Mouse (Mus musculus) monocyte, adult 5-6 weeks (primary cell): ENCODE results near the gene Ptgs1. TPM values are rescaled to one million over a fixed set of nuclear protein-coding genes. Genes with fewer than 3 reads are reported as not detected.
"Not testable (repeated sequence)": the region's sequence is repeated elsewhere in the genome, so short reads cannot be mapped to it uniquely, and the experiment has no call there.

Experiments used
- ATAC-seq: fragments of 153-309, 156-312 bp; replicated peaks from 2 replicates; pipeline ENCODE4 v1.8.0; 2017; ENCODE audit warnings: mild to moderate bottlenecking; ENCODE audit not compliant: low TSS enrichment, insufficient number of reproducible peaks, severe bottlenecking, poor library complexity, low FRiP score
- total RNA-seq: library from RNA; stranded (forward); fragments of 200-1000, 200-491, 200-594 nt; gene quantifications from 3 replicates; pipeline ENCODE4 v1.2.3, GENCODE M21; 2017

Ptgs1 gene
- total RNA-seq = 1.8 to 7.6 TPM (median 4.1 TPM) in 3 replicates

- ATAC-seq = peak; percentile 73
Measured at GRCm38 (mm10) chr2:36230366-36230765, at the start of gene Ptgs1. Gene Ptgs1, plus strand, starts transcription at chr2:36230426.

- ATAC-seq = not testable (repeated sequence)
Measured at GRCm38 (mm10) chr2:36181587-36182368, 48.4 kb upstream of the Ptgs1 start.

DNA sequence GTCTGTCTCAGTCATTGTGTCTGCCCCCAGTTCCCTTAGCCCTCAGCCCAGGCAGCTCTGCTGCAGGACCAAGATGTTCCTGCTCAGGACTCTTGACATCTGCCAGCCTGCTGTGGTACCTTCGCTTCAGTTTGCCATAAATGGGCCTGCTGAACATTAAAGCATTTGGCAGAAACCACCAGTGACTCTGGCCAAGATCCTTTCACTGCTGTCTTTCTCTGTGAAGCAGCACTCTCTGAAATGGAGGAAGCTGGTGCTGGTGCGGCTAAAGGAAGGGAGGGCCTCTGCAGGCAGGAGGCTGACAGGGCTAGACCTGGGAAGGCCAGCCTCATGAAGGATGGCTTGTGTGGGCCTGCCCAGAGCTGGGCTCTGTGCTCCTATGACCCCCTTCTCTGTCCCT lies 46.9 kb upstream of the Ptgs1 start:
- no peak for ATAC-seq

DNA sequence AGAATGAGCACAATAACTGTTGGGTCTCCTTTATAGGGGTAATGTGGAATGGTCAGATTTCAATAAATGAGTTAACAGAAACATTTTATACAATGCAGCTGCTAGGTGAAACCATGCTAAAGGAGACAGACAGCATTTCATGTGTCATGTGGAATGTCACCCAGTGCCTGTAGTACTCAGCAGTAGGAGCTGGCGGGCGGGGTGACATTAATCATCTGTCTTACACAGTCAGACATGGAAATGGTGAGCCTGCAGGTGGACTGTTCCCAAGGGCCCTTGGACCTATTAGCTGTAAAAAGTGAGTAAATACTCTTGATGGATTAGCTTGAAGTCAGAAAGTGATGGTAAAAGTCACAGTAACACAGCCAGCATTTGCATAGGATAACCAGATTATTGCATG lies 46.0 kb upstream of the Ptgs1 start:
- no peak for ATAC-seq

GRCm38 (mm10) chr2:36184876-36185275 lies 45.4 kb upstream of the Ptgs1 start:
- no peak for ATAC-seq

GRCm38 (mm10) chr2:36189200-36189599 lies 41.0 kb upstream of the Ptgs1 start:
- ATAC-seq = not testable (repeated sequence)

GRCm38 (mm10) chr2:36191098-36191941 lies 38.9 kb upstream of the Ptgs1 start:
- ATAC-seq = no peak

GRCm38 (mm10) chr2:36197021-36197420 lies 33.2 kb upstream of the Ptgs1 start:
- ATAC-seq = no peak

DNA sequence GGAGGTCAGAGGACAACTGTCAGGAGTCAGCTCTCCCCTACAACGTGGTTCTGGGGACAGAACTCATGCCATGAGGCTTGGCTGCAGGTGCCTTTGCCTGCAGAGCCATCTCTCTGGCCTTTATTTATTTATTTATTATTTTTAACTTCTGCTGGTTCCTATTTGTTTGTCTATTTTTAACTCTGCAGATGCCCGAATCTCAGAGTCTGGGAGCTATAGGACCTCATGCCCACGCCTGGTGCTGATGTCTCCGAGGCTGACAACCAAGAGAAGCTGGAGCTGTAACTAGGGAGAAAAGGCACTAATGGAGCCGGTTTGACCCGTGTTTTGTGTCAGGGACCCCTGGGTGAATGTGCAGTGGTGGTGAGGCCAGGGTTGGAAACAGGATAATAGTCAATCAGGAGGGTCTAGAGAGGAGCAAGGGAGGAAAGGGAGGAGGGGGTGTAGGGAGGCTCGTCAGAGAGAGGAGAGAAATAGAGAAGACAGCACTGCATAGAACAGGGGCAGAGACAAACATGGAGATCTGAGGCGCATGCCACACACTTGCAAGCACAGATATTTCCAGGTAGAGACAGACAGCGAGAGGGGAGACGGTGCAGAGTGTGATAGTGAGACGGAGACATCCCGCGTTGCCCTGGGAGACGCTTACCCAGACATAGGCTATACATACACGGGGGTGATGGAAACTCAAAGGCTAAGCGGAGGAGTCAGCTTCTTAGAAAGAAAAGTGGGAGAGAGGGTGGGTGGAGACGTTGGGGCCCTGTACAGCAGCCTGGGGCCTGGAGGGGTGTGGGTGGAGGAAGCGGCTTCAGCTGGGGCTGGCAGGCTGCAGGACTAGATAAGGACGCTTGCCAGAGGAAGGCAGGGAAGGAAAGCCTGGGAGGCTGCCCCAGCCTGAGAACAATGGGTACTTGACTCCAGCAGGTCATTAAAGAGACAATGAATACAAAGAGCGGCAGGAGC lies 32.0 kb upstream of the Ptgs1 start:
- no peak for ATAC-seq

DNA sequence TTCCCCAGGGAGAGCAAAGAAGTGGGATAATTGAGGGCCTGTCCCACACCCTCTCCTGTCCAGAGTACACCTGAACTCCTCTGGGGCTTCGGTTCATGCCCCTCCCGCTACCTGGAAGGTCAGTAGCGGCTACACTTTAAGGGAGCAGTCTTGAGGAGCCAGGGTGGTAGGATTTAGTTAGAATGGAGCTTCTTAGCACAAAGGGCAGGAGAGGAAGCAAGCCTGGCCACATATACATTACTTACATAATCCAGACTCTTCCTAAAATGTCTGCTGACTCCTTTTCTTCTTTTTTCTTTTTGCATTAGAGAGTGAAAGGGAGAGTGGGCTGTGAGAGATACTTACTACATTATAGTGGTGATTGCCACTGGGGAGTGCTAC lies 31.4 kb upstream of the Ptgs1 start:
- ATAC-seq = no peak

- no peak for ATAC-seq
Measured at GRCm38 (mm10) chr2:36200813-36201212, 29.4 kb upstream of the Ptgs1 start.

DNA sequence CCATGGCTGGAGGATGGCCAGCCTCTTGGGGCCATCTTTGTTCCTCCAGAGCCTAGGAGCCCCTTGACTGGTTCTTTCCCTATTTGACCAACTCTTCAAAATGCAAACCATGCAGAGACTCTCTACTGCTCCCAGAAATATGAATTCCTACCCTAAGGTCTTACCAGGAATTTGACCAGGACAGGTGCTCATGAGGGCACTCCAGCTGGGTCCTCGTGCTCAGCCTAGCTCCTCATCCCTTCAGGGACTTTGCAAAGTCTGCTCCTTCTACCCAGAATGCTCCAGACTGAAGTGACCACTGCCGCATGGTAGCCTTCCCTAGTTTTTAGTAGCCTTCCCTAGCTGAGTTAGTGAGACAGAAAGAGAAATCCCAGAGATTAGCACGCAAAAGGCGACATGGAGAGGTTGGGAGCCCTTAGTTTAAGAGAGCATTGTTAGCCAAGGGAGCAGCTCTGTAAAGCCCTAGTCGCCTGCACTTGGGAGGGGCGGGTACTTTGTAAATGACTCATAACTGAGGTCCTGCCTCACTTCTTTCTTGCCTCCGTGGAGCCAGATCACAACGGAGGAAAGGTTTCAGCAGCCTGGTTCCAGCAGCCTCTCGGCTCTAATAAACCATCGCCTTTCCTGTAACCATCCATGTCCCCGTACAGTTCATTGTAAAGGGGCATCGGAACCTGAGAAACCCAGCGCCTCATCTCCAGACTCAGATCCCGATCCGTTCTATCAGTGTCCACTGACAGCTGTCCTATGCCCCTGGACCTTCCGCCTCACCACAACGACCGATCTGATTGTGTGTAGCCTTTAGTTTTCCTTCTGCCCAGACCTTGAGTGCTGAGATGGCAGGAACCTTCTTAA lies 28.2 kb upstream of the Ptgs1 start:
- no peak for ATAC-seq

DNA sequence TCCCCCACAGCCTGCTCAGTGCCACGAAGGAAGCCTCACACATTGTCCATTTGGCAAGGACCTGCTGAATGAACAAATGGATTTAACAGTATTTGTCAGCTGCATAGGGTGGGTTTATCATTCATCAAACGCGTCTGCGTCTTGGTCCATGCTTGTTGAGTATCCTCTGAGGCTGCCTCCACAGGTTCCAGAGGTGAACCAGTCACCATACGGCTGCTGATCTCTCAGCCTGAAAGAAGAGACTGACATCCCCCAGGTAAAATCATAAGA lies 27.7 kb upstream of the Ptgs1 start:
- no peak for ATAC-seq

DNA sequence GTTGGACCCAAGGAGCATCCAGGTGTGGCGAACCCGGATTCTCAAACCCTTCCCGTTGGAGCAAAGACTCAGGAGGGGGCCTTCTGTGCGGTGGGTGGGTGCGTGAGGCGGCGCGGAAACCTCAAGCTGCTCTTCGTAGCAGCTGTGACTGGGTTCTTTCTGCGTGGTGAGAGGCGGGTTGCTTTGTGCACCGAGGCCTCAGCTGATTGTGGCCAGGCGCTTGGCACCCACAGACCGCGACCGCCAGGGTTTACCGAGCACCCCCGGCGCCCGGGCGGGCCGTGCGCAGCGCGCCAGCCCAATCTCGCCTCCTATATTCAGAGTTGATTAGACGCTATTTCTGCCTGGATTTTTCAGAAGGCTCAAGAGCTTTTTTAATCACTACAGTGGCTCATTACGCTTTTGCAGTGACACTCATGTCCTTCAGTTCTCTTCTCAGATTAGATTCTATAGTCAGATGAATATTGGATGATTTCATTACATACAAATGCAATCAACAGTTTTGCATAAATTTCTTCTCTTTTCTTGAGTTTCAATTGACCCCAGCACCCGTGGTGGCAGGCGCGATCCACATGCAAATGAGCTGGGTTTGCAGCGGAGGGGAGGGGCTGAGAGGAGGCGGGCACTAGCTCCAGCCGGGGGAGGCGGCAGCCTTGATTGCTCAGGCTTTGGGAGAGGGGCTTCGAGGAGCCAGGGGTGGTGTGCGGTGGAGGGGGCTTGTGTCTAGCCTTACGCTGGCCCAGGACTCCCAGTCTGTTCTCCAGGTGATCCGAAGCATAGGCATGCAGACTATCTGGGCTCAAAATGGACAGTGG lies 27.0 kb upstream of the Ptgs1 start:
- 0 out of 2 replicates have a peak, but pooled peaks have one; percentile 42 for ATAC-seq

DNA sequence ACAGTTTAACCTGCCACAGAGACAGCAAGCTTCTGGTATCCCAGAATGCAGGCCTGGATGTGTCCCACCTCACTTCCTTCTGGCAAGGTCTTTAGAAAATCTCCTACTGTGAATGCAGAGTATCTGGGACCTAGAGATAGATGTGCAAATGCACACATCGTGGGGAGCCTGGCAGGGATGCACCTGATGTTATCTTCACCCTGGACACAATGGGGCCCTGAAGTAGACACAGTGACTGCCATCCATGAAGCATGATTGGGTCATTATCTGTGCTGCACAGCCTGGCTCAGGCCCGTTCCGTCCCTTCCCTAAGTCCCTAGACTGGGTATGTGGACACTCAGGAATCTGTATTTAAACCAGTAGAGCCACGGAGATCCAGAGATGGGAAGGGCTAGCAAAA lies 25.6 kb upstream of the Ptgs1 start:
- ATAC-seq = no peak

DNA sequence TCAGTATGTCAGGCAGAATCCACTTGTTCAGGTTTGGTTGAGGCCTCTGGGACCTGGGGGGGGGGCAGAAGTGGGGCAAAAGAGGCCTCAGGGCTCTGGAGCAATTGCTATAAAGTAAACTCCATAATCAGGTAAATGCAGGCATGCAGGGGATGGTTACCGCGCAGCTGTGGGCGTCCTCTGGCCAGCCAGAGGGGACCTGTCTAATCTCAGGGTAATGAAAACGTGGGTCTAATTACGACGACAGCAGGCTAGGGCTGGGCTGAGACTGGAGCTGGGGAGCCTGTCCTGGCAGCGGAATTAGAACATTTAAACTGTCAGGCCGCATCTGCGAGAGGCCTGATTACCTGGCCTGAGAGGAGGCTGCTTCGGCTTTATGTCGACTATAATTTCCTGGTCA lies 23.2 kb upstream of the Ptgs1 start:
- ATAC-seq = no peak

DNA sequence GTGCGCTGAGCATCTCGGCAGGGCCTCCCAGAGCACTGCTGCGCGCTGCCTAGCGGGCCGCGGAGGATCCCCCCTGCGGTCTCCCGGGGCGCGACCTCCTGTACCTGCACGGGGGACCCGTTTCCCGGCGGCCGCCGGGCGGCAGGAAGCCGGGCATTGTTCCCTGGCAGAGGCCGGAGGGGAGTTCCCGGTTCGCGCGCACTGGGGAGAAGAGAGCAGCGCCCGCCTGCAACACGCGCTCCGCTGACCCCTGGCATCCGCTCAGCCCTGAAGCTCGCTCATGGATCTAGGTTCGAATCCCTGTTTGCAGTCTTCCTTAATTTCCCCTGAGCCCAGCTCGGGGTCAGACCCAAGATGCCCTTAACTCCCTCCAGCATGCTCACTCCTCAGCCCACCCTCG lies 19.4 kb upstream of the Ptgs1 start:
- ATAC-seq = no peak

DNA sequence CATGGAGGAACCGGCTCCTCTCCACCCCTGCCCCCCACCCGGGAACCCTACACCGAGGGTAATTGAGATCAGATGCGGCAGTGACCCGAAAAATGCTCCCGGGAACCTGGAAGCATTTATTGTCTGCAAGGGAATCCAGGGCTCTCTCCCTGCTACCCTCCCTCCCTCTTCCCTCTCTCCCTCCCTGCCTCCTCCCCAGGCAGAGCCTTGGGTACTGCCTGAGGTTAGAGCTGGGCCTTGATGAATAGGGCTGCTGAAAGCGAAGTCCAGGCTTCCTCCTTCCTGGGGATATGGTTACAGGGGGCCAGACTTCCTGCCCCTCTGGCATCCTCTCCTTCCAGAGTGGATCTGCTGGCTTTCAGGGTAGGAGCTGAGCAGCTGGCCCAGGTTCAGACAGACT lies 18.4 kb upstream of the Ptgs1 start:
- ATAC-seq = no peak
